In genomic region chr7:56010318-56011017, GRCm38 (mm10) we compare ENCODE assay signal across 16 mouse cellular contexts. TPM values are rescaled to one million over a fixed set of nuclear protein-coding genes. Genes with fewer than 3 reads are reported as not detected.
DNase-seq lines count a peak whose midpoint lies in the region; ATAC-seq and TF ChIP-seq lines count a peak whose summit lies in the region.
"Had no signal": no experiment of that assay in that cellular context is flagged by ENCODE, and none has a peak within 500 bp of the region (broad histone marks: within the 10 kb centered on the region; RNA-seq: fewer than 3 reads in every experiment).

No protein-coding gene starts in this region.

- no peak overlapping the region for H3K4me3 ChIP-seq in kidney, embryonic 14.5 days (ENCODE audit: low read length)
- H3K4me3 ChIP-seq in liver, embryonic 12.5 days = no peak overlapping the region
- H3K4me3 ChIP-seq in liver, postnatal 0 days (ENCODE audit: low read depth, low read length) = no peak overlapping the region
- H3K4me3 ChIP-seq in intestine, embryonic 15.5 days (replicated peaks) = no peak overlapping the region
- H3K4me3 ChIP-seq in liver, embryonic 15.5 days (replicated peaks) = no peak overlapping the region
- H3K4me3 ChIP-seq: forebrain, embryonic 15.5 days; heart, adult 2 months; midbrain, embryonic 12.5 days had no signal

- no peaks in the 10 kb centered on the region for H3K9me3 ChIP-seq in kidney, embryonic 14.5 days (ENCODE audit: control insufficient read depth, low read length)
- no peaks in the 10 kb centered on the region for H3K9me3 ChIP-seq in liver, embryonic 12.5 days (replicated peaks)
- 0 out of 2 replicates have a peak, but pooled peaks cover 4% of the 10 kb centered on the region for H3K9me3 ChIP-seq in liver, postnatal 0 days (ENCODE audit: low read length)
- H3K9me3 ChIP-seq in intestine, embryonic 15.5 days = no peaks in the 10 kb centered on the region
- H3K9me3 ChIP-seq in liver, embryonic 15.5 days (replicated peaks) = no peaks in the 10 kb centered on the region
- H3K9me3 ChIP-seq: forebrain, embryonic 15.5 days; midbrain, embryonic 12.5 days had no signal

- 87% methylated on average over 4 of the region's 4 CpGs for WGBS in kidney, embryonic 14.5 days
- WGBS in liver, embryonic 12.5 days (ENCODE audit: insufficient replicate concordance) = 86% methylated on average over 4 of the region's 4 CpGs
- WGBS in liver, postnatal 0 days (ENCODE audit: insufficient replicate concordance) = 78% methylated on average over 4 of the region's 4 CpGs
- WGBS in intestine, embryonic 15.5 days = 90% methylated on average over 4 of the region's 4 CpGs
- 86% methylated on average over 4 of the region's 4 CpGs for WGBS in liver, embryonic 15.5 days (ENCODE audit: insufficient replicate concordance)

- H3K4me1 ChIP-seq in kidney, embryonic 14.5 days (ENCODE audit: control insufficient read depth, insufficient read depth, low read length) = no peaks in the 10 kb centered on the region
- H3K4me1 ChIP-seq in liver, embryonic 12.5 days = peaks cover 55% of the 10 kb centered on the region
- peaks cover 7% of the 10 kb centered on the region for H3K4me1 ChIP-seq in liver, postnatal 0 days (ENCODE audit: insufficient read depth)
- no peaks in the 10 kb centered on the region for H3K4me1 ChIP-seq in intestine, embryonic 15.5 days (replicated peaks)
- H3K4me1 ChIP-seq in liver, embryonic 15.5 days (replicated peaks) = peaks cover 58% of the 10 kb centered on the region
- H3K4me1 ChIP-seq: forebrain, embryonic 15.5 days; midbrain, embryonic 12.5 days had no signal

- no peak for TF ChIP-seq CTCF in liver, postnatal 0 days (IDR thresholded peaks at IDR 0.05; ENCODE audit: low read depth)

- H3K27me3 ChIP-seq in kidney, embryonic 14.5 days (ENCODE audit: control insufficient read depth, insufficient read depth, low read length) = no peaks in the 10 kb centered on the region
- H3K27me3 ChIP-seq in liver, embryonic 12.5 days (replicated peaks) = no peaks in the 10 kb centered on the region
- H3K27me3 ChIP-seq in liver, postnatal 0 days (ENCODE audit: insufficient read depth, low read length) = no peaks in the 10 kb centered on the region
- no peaks in the 10 kb centered on the region for H3K27me3 ChIP-seq in intestine, embryonic 15.5 days (replicated peaks)
- H3K27me3 ChIP-seq in liver, embryonic 15.5 days = no peaks in the 10 kb centered on the region
- H3K27me3 ChIP-seq: forebrain, embryonic 15.5 days; midbrain, embryonic 12.5 days had no signal

- H3K9ac ChIP-seq in kidney, embryonic 14.5 days (ENCODE audit: low read depth, low read length) = no peak overlapping the region
- no peak overlapping the region for H3K9ac ChIP-seq in liver, embryonic 12.5 days
- H3K9ac ChIP-seq in liver, postnatal 0 days (replicated peaks) = no peak overlapping the region
- no peak overlapping the region for H3K9ac ChIP-seq in intestine, embryonic 15.5 days
- H3K9ac ChIP-seq in liver, embryonic 15.5 days = no peak overlapping the region
- H3K9ac ChIP-seq: forebrain, embryonic 15.5 days; midbrain, embryonic 12.5 days had no signal

- H3K27ac ChIP-seq in kidney, embryonic 14.5 days (ENCODE audit: low read depth, low read length) = no peak overlapping the region
- 0 out of 2 replicates have a peak overlapping the region, but pooled peaks have one; percentile 15 for H3K27ac ChIP-seq in liver, embryonic 12.5 days
- H3K27ac ChIP-seq in liver, postnatal 0 days (ENCODE audit: low read depth) = no peak overlapping the region
- H3K27ac ChIP-seq in intestine, embryonic 15.5 days = no peak overlapping the region
- peak overlapping the region; percentile 14; the same call in 1 of the 2 replicates for H3K27ac ChIP-seq in liver, embryonic 15.5 days (replicated peaks)
- H3K27ac ChIP-seq: forebrain, embryonic 15.5 days; heart, adult 2 months; macrophage; midbrain, embryonic 12.5 days had no signal

- no peaks in the 10 kb centered on the region for H3K36me3 ChIP-seq in kidney, embryonic 14.5 days (ENCODE audit: control insufficient read depth, insufficient read depth, low read length)
- H3K36me3 ChIP-seq in liver, embryonic 12.5 days = peaks cover 19% of the 10 kb centered on the region
- no peaks in the 10 kb centered on the region for H3K36me3 ChIP-seq in liver, postnatal 0 days (replicated peaks; ENCODE audit: insufficient read depth, low read length)
- H3K36me3 ChIP-seq in intestine, embryonic 15.5 days = no peaks in the 10 kb centered on the region
- H3K36me3 ChIP-seq in liver, embryonic 15.5 days (replicated peaks) = no peaks in the 10 kb centered on the region; the same call in 1 of the 2 replicates
- H3K36me3 ChIP-seq: forebrain, embryonic 15.5 days; midbrain, embryonic 12.5 days had no signal

- no peak for TF ChIP-seq EP300 in liver, postnatal 0 days (IDR thresholded peaks at IDR 0.05; ENCODE audit: low read depth)

- DNase-seq in kidney, adult 18-20 months = peak; percentile 23
- no peak for DNase-seq in liver, postnatal 0 days
- DNase-seq in frontal cortex, postnatal 14 days (ENCODE audit: low spot score in 2 of 2) = no peak
- no peak for DNase-seq in heart, adult 8-10 months (ENCODE audit: low spot score)
- DNase-seq: cerebellum, adult 11-12 months; cerebellum, postnatal 36 days; heart, adult 2 months; right cerebral cortex, postnatal 25 days had no signal

- ATAC-seq in kidney, embryonic 14.5 days (ENCODE audit: low FRiP score, low TSS enrichment) = no peak
- ATAC-seq in liver, embryonic 12.5 days = no peak
- no peak for ATAC-seq in liver, postnatal 0 days
- peak; percentile 49 for ATAC-seq in intestine, embryonic 15.5 days
- no peak for ATAC-seq in liver, embryonic 15.5 days (ENCODE audit: insufficient read depth)
- ATAC-seq: forebrain, embryonic 15.5 days; inflammation-experienced regulatory T-cells, adult 6 months had no signal

- H3K4me2 ChIP-seq in kidney, embryonic 14.5 days (replicated peaks; ENCODE audit: low read depth, low read length) = no peak overlapping the region
- no peak overlapping the region for H3K4me2 ChIP-seq in liver, embryonic 12.5 days
- H3K4me2 ChIP-seq in liver, postnatal 0 days (ENCODE audit: low read depth, low read length) = no peak overlapping the region
- no peak overlapping the region for H3K4me2 ChIP-seq in intestine, embryonic 15.5 days (replicated peaks)
- no peak overlapping the region for H3K4me2 ChIP-seq in liver, embryonic 15.5 days
- H3K4me2 ChIP-seq: forebrain, embryonic 15.5 days; midbrain, embryonic 12.5 days had no signal

RNA-seq across cellular contexts. Expression of gene Nipa1, which starts 9.3 kb away (rescaled TPM):
- polyA plus RNA-seq in kidney, embryonic 14.5 days (2014; fragmentation: Nextera tagmentation; extraction: Ambion mirVana) = 3.3 and 4.4 TPM in 2 replicates
- 17.7 and 20.6 TPM in 2 replicates for polyA plus RNA-seq in liver, embryonic 12.5 days (2016; fragmentation: Nextera tagmentation; extraction: Ambion mirVana)
- polyA plus RNA-seq in liver, postnatal 0 days (2015; fragmentation: Nextera tagmentation; extraction: Ambion mirVana) = 3.8 and 4.5 TPM in 2 replicates
- polyA plus RNA-seq in intestine, embryonic 15.5 days (2015; fragmentation: Nextera tagmentation; extraction: Ambion mirVana) = 6.2 and 6.4 TPM in 2 replicates
- polyA plus RNA-seq in liver, embryonic 15.5 days (2015; fragmentation: Nextera tagmentation; extraction: Ambion mirVana) = 13.6 and 15.4 TPM in 2 replicates
- total RNA-seq in heart, adult 8-10 months (2022) = 1 to 10 TPM; 7.4 to 9.0 (median 7.8) TPM

RNA-seq across cellular contexts. Expression of gene Herc2, which starts 39.5 kb away (rescaled TPM):
- polyA plus RNA-seq in kidney, embryonic 14.5 days (2014; fragmentation: Nextera tagmentation; extraction: Ambion mirVana) = 19.8 and 27.9 TPM in 2 replicates
- 16.8 and 21.4 TPM in 2 replicates for polyA plus RNA-seq in liver, embryonic 12.5 days (2016; fragmentation: Nextera tagmentation; extraction: Ambion mirVana)
- polyA plus RNA-seq in liver, postnatal 0 days (2015; fragmentation: Nextera tagmentation; extraction: Ambion mirVana) = 7.1 and 8.8 TPM in 2 replicates
- 17.6 and 23.4 TPM in 2 replicates for polyA plus RNA-seq in intestine, embryonic 15.5 days (2015; fragmentation: Nextera tagmentation; extraction: Ambion mirVana)
- polyA plus RNA-seq in liver, embryonic 15.5 days (2015; fragmentation: Nextera tagmentation; extraction: Ambion mirVana) = 14.2 and 15.5 TPM in 2 replicates
- 10 to 100 TPM; 41.9 to 48.4 (median 45.2) TPM for total RNA-seq in heart, adult 8-10 months (2022)

RNA-seq across cellular contexts. Expression of gene Nipa2, which starts 48.2 kb away (rescaled TPM):
- polyA plus RNA-seq in kidney, embryonic 14.5 days (2014; fragmentation: Nextera tagmentation; extraction: Ambion mirVana) = 39.8 and 56.1 TPM in 2 replicates
- 34.9 and 37.5 TPM in 2 replicates for polyA plus RNA-seq in liver, embryonic 12.5 days (2016; fragmentation: Nextera tagmentation; extraction: Ambion mirVana)
- polyA plus RNA-seq in liver, postnatal 0 days (2015; fragmentation: Nextera tagmentation; extraction: Ambion mirVana) = 22.7 and 23.9 TPM in 2 replicates
- 56.6 and 63.9 TPM in 2 replicates for polyA plus RNA-seq in intestine, embryonic 15.5 days (2015; fragmentation: Nextera tagmentation; extraction: Ambion mirVana)
- polyA plus RNA-seq in liver, embryonic 15.5 days (2015; fragmentation: Nextera tagmentation; extraction: Ambion mirVana) = 21.0 and 23.6 TPM in 2 replicates
- total RNA-seq in heart, adult 8-10 months (2022) = 10 to 100 TPM; 31.8 to 36.3 (median 33.3) TPM

Comparison
In these comparisons a context has a peak if more than half of its experiments do, and no peak if none do; other contexts are left out.
1. H3K27ac ChIP-seq: peak in liver, embryonic 12.5 days (single experiment) and liver, embryonic 15.5 days (single experiment); none in kidney, embryonic 14.5 days (single experiment), liver, postnatal 0 days (single experiment) and intestine, embryonic 15.5 days (single experiment).